Mouse (Mus musculus): ENCODE data around the gene BC030867.
A peak's percentile ranks its signal among the peaks of the same experiment; 100 is the strongest.

The BC030867 gene

DNA sequence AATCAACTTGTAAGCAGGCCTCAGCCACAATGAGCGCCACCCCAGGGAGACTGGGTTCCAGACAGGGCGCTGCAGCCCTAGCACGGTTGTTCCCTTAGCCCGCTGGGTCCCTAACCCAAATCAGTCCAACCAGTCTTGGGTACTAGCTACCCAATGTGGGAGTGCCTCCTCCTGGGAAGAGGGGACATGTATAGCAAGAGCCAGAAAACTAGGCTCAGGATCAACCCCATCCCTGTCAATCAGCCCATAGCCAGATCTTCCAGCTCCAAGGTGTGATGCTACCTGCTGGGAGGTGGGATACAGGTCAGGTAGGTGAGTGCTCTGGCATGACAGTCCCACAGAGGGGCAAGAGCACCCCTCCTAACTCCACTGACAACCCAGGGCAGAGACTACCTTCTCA, 41.5 kb downstream of the BC030867 start:
- DNase-seq (ENCODE audit: low spot score): no peak

DNA sequence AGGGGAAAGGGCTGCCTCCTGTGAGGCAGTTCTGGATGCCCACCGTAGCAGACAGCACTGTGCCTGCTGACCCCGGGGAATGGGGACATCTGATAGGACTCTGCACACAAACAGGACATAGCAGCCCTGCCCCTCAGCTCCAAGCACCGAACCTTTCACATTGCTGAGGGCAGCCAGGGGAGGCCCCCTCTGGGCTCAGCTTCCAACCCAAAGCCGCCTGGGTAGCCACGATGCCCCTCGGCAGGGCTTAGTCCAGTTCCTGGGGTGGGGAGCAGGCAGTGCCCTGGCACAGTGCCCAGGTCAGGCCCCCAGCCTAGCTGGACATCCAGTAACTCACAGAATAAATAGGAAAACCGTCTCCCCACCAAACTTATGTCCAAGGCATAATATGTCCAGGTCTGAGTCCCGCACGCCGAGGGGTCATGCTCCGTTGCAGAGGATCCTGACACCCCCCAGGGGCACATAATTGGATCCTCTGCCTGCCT, 42.4 kb downstream of the BC030867 start:
- DNase-seq (ENCODE audit: low spot score): no peak

DNA sequence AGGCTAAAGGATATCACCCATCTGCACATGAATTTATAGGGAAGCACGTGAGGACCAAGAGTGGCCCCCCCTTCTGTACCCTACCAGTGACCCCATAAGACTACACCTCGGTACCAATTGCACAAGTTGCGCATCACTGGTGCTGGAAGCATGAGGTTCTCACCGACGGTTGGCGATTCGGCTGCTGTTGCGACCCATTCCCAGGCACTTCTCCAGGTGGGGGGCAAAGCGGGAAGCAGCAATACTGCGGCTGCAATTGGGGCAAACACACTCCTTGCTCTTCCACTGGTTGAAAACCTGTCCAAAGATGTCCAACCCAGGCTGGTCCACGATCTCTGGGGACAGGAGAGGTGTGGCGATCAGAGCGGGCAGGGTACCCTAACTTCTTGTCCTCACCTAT, 45.3 kb downstream of the BC030867 start:
- no peak for DNase-seq (ENCODE audit: low spot score)

DNA sequence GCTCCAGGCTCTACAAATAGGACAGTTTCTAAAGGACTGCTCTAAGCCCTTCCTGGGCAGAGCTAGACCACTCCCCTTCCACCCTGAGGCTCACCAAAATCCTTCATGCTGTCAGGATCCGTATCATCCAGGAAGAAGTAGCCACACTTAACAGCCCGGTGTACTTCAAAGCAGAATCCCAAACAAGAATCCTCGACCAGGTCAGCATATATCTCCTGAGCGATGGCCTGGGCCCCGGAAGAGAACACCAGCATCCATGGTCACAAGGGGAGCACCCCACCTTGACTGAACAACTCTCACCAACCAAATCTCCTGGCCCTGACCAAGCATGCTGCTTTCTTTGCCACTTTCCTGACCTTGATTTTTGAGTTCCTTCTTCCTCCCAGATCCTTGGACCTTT, 45.7 kb downstream of the BC030867 start:
- DNase-seq (ENCODE audit: low spot score): no peak

DNA sequence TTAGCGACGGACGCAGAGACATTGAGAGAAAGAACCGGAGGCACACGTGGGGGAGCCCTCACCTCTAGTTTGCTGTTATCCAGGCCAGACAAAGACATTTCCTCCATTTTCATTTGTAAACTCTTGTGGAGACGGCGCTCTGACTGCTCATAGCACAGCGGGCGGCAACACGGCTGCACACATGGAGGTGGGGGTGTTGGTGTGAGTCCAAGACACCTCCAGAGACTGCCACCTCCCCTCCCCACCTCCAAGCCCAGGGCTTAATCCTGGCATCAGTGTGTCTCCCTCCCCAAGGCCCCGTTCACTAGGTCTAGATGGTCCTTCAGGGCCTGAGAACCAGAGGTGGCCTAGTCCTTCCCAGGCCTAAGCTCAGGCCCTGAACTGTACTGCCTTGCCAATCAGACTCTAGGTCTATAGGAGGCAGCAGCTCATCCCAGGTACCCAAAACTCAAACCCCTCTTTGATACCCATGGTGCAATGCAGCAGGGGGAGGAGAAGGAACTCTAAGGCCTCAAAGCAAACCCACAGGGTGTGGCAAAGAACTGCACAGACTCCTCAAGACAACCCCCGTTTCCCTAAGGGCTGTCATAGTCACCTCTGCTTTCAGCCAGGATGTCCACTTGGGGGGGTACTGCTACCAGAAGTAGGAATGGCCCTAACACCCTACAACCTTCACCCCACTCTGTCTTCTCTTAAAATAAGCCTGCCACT, 46.4 kb downstream of the BC030867 start:
- DNase-seq (ENCODE audit: low spot score): no peak

DNA sequence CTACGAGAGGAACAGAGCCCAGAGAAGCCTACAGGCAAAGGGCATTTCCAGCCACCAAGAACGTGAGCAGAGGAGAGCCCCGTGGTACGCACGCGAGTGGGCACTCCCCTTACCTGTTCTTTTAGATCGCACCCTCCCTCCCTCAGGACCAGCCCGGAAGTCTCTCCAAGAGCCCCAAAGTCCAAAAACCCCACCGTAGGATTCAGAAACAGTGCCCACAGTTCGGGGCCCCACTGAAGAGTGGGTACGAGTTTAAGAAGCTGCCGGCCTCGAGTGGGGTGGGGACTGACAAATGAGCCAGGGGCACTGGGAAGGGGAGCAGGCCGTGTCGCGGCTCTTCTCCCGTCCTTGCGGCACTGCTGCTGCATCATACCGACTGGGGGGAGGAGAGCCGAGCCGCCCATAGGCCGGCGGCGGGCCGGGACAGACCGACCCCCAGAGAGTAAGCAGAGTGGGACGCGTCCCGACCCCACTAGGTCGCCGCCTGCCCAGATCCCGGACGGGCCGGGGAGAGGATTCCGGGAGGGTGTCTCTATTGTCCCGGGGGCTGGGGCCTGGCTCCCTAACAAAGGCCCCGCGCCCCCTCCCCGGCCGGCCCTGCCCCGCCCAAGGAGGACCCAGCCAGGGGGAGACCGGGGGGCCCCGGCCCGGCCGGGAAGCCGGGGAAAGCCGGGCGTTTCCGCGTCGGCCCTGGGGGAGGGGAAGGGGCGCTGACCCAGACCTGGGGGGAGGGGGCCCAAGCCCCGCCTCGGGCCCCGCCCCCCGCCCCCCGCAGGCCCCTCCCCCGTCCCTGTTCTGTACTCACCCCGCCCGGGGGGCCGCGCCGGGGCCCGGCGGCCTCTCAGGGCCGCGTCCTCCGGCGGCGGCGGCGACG, 47.2 kb downstream of the BC030867 start:
- no peak for DNase-seq (ENCODE audit: low spot score)

DNA sequence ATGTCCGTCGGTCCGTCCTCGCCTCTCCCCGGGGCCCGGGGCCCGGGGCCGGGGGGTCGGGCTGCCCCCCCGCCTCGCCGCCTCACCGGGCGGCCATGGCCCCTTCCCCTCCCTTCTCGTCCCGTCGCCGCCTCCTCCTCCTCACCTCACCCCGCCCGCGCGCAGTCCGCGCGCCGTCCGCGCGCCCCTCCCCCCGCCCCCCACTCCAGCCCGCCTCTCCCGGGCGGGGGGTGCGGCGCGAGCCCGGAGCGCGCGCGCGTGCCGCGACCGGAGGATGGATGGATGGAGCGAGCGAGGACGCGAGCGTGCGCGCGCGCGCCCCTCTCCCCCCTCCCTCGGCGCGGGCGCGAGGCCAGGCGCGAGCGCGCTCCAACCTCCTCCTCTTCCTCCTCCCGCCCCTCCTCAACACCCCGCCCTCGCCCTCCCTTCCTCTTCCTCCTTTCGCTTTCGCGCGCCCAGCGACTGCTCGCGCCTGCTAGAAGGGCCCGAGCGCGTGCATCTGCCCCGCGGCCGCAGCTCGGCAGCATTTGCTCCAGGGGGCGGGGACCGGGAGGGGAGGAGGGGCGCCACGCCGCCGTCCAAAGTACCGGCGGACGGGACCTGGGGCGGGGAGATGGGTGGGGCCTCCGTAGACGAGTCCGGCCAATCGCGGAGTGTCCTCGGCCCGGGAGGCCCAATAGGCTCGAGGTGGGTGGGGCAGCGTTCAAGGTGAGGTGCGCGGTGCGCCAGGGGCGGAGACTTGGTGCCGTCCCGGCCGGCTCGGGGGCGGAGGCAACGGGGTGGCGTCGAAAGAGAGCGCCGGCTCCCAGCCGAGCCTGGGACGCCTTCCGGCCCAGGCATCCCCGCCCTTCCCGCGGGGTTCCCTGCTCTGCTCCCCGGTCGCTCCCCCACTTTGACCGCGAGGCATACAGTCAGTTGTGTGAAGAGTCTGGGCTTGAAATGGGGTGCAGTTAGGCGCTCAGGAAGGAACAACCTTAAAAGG, 48.1 kb downstream of the BC030867 start, which contains the start of gene Atxn7l3:
TSS of gene Atxn7l3 (minus strand) at position 141 of the 982 bp plus-strand sequence.
- DNase-seq (ENCODE audit: low spot score): peak; percentile 94

DNA sequence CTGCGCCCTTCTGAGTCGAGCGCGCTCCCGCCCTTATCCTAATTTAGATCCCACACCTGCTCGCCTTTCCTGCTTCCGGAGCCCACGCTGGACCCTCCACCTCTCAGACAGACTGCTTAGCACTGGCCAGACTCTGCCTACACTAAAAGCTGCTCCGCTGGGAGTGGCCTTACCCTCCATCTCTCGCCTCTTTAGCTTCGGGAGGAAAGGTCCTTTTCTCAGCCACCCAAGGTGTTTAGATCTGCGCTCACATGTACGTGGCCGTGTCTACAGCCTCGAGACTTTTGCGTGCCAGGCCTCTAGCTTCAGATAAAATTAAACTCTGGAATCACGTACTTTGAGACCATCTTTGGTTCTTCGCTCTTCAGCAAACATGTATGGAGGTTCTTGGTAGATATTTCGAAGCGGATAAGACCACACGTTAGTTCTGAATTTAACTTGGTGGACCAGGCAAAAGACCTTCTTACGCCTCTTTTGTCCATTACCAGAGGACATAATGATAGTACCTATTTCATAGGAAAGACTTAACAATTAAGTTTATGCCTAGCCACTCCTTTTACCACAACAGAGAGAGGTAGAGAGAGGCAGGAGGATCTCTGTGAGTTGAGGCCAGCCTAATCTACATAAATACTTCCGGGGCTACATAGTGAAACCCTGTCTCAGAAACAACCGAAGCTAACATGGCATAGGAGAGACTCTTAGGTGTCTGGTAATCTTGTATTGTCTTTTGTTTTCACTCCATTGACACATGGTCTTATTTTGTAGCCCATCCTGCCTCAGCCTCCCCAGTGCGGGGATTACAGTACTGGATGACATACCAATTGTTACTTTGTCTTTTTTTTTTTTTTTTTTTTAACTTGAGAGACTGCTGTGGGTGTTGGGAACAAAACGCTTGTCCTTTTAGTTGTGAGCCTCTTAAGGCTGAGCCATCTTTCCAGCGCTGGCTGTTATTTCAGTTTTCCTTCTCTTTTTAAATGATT, 49.2 kb downstream of the BC030867 start:
- DNase-seq (ENCODE audit: low spot score): no peak

DNA sequence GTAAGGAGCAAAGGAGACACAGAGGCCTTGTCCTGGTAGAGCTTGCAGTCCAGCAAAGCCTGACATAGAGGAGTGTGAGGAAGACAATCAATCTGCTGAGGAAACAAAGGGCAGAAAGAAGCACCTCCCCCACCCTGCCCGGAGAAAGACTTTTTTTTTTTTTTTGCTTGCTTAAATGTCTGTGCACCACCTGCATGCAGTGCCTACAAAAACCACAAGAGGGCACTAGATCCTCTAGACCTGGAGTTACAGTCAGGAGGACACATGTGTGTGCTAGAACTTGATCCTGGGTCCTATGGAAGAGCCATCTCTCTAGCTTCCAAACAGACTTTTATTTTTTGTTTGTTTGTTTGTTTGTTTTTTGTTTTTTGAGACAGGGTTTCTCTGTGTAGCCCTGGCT, 51.2 kb downstream of the BC030867 start:
- peak; percentile 52 for DNase-seq (ENCODE audit: low spot score)

DNA sequence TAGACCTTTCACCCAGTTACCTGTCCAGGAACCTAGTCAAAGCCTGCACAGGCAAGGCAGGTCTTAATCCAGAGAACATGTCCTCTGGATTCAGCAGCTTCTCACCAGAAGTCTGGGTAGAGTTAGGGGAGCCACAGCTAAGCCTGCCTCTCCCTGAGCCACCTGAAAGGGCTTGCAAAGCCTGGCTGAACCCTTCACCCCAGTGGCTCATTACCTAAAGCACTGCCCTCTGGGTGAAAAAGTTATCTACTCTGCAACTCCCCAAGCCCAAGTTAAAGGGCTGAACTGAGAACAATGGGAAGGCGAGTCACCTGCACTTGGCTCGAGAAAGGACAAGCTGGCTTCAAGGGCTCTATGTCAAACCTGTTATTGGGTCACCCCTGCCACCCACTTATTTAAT, 55.5 kb downstream of the BC030867 start:
- no peak for DNase-seq (ENCODE audit: low spot score)

DNA sequence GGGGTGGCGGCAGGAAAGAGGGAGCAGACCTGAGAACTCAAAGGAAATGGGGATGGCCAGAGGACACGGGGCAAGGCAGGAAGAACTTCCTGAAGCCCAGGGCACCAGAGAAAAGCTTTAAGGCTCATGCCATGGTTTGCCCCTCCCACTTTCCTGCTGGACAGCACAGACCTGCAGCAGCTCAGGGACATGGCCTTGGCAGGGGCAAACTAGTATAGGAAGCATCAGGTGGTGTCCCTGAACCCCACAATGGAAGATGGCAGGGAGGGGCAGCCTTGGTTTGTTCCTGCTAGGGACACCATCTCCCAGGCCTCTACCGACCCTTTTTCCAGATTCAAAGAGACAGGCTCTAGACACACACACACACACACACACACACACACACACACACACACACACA, 56.7 kb downstream of the BC030867 start:
- DNase-seq (ENCODE audit: low spot score): no peak

DNA sequence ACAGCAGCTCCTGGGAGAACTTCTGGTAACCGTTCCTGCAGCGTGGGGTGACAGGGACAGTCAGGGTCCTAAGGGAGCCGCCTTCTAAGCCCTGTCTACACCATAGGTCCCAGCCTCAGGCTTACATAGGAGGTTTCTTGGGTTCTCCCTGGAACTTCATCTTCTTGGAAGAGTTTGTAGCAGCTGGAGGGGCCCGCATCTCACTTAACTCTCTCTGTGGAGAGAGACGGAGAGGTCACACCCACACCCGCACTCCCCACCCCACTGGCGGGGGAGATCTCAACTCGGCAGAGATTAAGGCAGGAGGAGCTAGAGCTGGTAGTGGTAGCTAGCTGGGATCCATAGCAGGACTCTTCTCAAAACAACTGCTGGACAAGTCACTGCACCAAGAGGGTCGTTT, 59.4 kb downstream of the BC030867 start:
- DNase-seq (ENCODE audit: low spot score): no peak

DNA sequence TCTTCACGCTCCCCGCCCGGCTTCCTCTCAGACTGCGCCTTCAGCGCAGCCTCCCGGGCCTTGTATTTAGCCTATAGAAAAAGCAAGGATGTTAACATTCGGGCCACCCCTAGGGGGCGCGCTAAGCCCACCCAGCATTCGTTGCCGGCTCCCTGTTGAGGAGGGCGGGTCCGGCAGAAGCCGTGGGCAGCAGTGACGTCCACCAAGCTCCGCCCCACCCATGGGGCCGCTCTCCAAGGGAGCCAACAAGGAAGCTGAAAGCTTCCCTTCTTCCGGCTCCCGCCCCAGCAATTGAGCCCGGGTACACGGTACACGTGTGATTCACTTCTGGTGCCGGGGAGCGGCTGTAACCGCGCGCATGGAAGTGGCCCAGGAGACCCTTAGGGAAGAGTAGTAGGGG, 60.3 kb downstream of the BC030867 start:
- DNase-seq (ENCODE audit: low spot score): peak; percentile 97

DNA sequence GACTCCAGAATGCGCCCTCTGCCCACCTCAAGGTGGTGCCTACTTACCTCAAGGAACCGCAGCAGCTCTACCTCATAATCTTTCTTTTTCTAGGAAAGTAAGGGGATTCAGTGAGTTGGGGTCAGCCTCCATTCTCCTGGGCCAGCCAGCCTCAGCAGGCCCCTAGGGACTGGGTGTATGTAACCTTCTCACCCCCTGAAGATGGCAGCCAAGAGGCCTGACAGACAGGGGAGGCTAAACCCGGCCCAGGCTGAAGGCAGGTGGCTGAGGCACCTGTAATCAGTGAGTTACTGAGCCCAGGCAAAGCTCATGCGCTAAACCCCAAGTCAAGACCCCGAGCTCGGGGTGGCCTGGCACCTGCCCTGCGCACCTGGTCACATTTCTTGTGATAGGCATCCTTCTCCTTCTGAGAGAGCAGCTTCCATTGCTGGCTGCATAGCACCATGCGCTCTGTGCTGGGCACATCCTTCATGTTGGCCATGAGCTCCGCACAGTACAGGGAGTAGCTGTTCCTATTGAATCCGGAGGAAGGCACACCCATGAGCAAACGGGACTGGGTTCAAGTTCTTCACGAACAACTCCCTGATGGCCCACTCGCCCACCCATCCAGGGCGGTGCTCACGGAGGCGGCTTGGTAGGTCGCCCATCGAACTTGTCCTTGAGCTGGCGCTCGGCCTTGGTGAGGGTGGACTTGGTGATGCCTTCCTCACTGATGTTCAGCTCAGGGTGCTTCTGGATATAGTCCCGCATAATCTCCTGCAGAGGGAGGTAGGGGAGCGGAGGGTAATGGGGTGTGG, 61.3 kb downstream of the BC030867 start:
- DNase-seq (ENCODE audit: low spot score): no peak

DNA sequence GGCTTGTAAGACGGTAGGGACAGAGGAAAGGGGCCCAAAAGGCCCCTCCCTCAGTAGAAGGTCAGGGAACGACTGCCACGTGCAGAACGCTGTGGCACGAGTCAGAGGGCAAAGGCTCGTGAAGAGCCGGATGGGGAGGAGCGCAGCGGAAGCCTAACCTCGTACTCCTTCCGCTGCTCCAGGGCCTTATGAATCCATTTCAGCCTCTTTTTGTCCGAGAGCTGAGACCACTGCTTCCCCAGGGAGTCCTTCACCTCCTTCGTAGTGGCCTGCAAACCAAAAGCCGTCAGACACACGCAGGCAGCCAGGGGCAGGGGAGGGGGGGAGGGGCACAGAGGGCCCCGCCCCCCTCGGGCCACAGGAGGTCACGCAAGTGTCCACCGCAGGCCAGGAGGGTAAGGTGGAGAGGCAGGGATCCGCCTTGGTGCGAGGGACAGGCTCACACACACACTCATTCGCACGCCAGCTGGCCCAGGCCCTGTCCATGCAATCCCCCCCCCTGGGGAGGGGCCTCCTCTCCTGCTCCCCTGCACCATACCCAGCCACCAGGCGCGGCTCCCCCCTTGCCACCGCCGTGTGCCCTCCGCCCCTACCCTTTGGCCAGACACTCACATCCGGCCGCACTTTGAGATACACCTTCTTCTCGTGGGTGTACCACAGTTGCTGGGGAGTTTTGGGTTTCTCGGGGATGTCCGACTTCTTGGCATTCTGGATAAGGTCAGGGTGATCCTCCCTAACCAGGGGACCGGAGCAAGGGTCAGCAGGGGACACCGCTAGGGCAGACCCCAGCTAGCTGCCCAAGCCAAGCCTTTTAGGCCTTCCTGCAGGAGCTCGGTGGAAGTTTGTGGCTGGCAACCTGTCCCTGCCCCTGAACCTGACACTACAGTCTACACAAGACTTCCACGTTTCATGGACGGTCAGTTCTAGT, 62.4 kb downstream of the BC030867 start:
- DNase-seq (ENCODE audit: low spot score): no peak

DNA sequence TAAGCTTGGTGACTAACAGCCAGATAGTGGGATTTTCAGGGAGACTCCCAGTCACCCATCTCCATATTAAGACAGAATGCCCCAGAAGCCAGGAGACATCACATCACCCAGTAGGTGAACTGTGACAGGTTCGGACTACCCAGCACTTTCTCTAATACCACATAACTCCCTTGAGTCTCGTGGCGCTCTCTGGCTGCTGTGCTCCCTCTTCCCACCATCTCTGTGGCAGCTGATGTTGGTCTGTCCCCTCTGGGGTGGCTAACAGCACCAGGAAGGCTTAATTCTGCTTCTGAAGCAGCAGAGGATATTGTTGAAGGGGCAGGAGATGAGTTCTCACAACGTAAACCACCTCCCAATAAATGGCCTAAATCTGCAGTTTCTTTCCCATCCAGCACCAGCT, 63.3 kb downstream of the BC030867 start:
- DNase-seq (ENCODE audit: low spot score): no peak

DNA sequence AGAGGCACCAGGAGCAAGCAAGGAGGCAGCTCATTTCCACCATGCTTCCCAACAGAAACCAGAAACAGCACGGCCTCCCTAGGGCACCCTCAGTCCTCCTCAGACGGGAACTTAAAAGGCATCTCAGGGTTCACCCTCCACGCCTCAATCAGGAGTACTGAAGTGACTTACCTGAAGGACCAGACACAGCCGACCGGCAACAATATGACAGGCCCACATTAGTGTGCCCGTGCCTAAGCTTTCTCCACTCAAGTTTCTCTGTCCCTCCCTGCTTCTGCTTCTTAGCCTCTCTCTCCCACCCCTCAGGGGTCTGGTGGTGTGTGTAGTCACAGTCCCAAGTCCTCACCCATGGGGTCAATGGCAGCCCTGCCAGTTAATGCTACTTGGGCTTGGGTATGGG, 63.9 kb downstream of the BC030867 start:
- DNase-seq (ENCODE audit: low spot score): no peak

DNA sequence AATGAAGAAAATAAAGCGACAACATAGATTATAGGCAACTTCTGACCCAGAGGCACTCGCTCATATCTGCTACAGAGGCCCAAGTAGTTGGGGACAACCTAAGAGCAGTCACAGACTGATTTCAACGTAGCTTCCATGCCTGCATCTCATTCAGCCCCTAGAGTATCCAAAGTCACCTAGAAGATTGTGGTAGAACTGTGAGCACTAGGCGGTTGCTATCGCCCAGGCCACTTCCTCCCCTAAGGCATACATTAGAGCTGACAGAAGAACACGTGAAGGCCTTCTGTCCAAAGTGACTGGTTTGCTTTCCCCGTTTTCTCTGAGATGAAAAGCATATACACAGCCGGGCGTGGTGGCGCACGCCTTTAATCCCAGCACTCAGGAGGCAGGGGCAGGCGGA, 65.6 kb downstream of the BC030867 start:
- no peak for DNase-seq (ENCODE audit: low spot score)
